Comparison of ENCODE assay signal across 8 mouse cellular contexts in genomic region chr2:165159055-165159688, GRCm38 (mm10).
DNase-seq lines count a peak whose midpoint lies in the region; ATAC-seq and TF ChIP-seq lines count a peak whose summit lies in the region.

No protein-coding gene starts in this region.

- H3ac ChIP-seq in myocyte (ENCODE audit: control insufficient read depth, insufficient read length): no peak overlapping the region

- H3K4me3 ChIP-seq in forebrain, embryonic 11.5 days (ENCODE audit: low read depth, low read length): no peak overlapping the region
- H3K4me3 ChIP-seq in forebrain, embryonic 16.5 days (replicated peaks; ENCODE audit: low read length): no peak overlapping the region
- H3K4me3 ChIP-seq in myocyte: no peak overlapping the region

- no peaks in the 10 kb centered on the region for H3K27me3 ChIP-seq in forebrain, embryonic 11.5 days (ENCODE audit: control insufficient read depth, insufficient read depth, low read length)
- H3K27me3 ChIP-seq in forebrain, embryonic 16.5 days (replicated peaks; ENCODE audit: control insufficient read depth, insufficient read depth, low read length): no peaks in the 10 kb centered on the region
- H3K27me3 ChIP-seq in myocyte (ENCODE audit: control insufficient read depth, insufficient read depth, insufficient read length): peaks cover 27% of the 10 kb centered on the region

- peak; percentile 81 for DNase-seq in forebrain, embryonic 11.5 days (ENCODE audit: low spot score)
- peak; percentile 82 to 85 for DNase-seq in adrenal gland, postnatal 36 days
- peak; percentile 78 to 86 for DNase-seq in heart, postnatal 10 days
- peak; percentile 55 to 83 for DNase-seq in kidney, postnatal 36 days
- peak; percentile 46 to 77 for DNase-seq in urinary bladder, postnatal 4 days (ENCODE audit: low spot score in 2 of 2)
- DNase-seq in layer of hippocampus, adult 11-12 months (ENCODE audit: low spot score): no peak

- intact Hi-C loops in heart, postnatal 10 days (cut with DNase I): no loop called here

- 15% methylated on average over 15 of the region's 15 CpGs for WGBS in forebrain, embryonic 11.5 days
- WGBS in forebrain, embryonic 16.5 days: 19% methylated on average over 15 of the region's 15 CpGs

- no peaks in the 10 kb centered on the region for H3K79me2 ChIP-seq in myocyte (ENCODE audit: control insufficient read depth, insufficient read depth)

- ATAC-seq in forebrain, embryonic 11.5 days (replicated peaks; ENCODE audit: low FRiP score): no peak
- ATAC-seq in forebrain, embryonic 16.5 days: no peak

- H3K4me1 ChIP-seq in forebrain, embryonic 11.5 days (replicated peaks; ENCODE audit: control insufficient read depth, insufficient read depth, low read length): peaks cover 10% of the 10 kb centered on the region
- peaks cover 10% of the 10 kb centered on the region for H3K4me1 ChIP-seq in forebrain, embryonic 16.5 days (replicated peaks; ENCODE audit: control insufficient read depth, insufficient read depth, low read length)

- H3K36me3 ChIP-seq in forebrain, embryonic 11.5 days (ENCODE audit: control insufficient read depth, insufficient read depth, low read length): no peaks in the 10 kb centered on the region
- H3K36me3 ChIP-seq in forebrain, embryonic 16.5 days (ENCODE audit: control insufficient read depth, insufficient read depth): no peaks in the 10 kb centered on the region
- H3K36me3 ChIP-seq in myocyte (ENCODE audit: control insufficient read depth, insufficient read depth): no peaks in the 10 kb centered on the region

- TF ChIP-seq POLR2A in myocyte (IDR thresholded peaks at IDR 0.05; ENCODE audit: insufficient read length, low read depth): no peak

- no peaks in the 10 kb centered on the region for H3K9me3 ChIP-seq in forebrain, embryonic 11.5 days (ENCODE audit: control insufficient read depth, low read length)
- no peaks in the 10 kb centered on the region for H3K9me3 ChIP-seq in forebrain, embryonic 16.5 days (ENCODE audit: control insufficient read depth, low read length)

- H3K4me2 ChIP-seq in forebrain, embryonic 11.5 days (ENCODE audit: low read depth, low read length, severe bottlenecking): no peak overlapping the region
- no peak overlapping the region for H3K4me2 ChIP-seq in forebrain, embryonic 16.5 days (ENCODE audit: low read length)
- H3K4me2 ChIP-seq in myocyte (ENCODE audit: low read depth): no peak overlapping the region

- peak overlapping the region; percentile 15; the same call in 1 of the 2 replicates for H3K27ac ChIP-seq in forebrain, embryonic 11.5 days (ENCODE audit: low read depth, low read length)
- no peak overlapping the region for H3K27ac ChIP-seq in forebrain, embryonic 16.5 days (ENCODE audit: low read length)

- no peak overlapping the region for H3K9ac ChIP-seq in forebrain, embryonic 11.5 days (ENCODE audit: low read length)
- no peak overlapping the region for H3K9ac ChIP-seq in forebrain, embryonic 16.5 days (replicated peaks; ENCODE audit: low read depth, low read length)

TF ChIP-seq in myocyte, 11 proteins besides CTCF, POLR2A, EP300 and RAD21:
- TF ChIP-seq USF1 (IDR thresholded peaks at IDR 0.05; ENCODE audit: low read depth): no peak
- peak; percentile 74 for TF ChIP-seq REST (IDR thresholded peaks at IDR 0.05; ENCODE audit: insufficient read depth, insufficient read length)
